Comparison of ENCODE assay signal across 27 mouse cellular contexts in the genomic region with DNA sequence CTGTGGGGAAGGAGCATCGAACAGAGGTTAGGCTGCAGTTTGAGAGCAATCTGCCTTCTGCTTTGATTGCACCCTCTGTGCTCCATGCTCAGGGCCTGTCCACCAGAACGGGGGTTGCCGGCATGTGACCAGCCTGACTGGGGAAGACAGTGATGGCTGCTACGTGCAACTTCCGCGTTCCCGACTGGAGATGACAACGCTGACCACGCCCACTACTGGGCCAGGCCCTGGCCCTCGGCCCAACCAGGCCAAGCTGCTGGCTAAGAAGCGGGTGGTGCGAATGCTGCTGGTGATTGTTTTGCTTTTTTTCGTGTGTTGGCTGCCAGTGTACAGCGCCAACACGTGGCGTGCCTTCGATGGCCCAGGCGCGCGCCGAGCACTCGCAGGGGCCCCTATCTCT. TPM values are rescaled to one million over a fixed set of nuclear protein-coding genes. Genes with fewer than 3 reads are reported as not detected.
DNase-seq lines count a peak whose midpoint lies in the region; ATAC-seq lines count a peak whose summit lies in the region.
"Had no signal": no experiment of that assay in that cellular context is flagged by ENCODE, and none has a peak within 500 bp of the region (broad histone marks: within the 10 kb centered on the region; RNA-seq: fewer than 3 reads in every experiment).

No protein-coding gene starts in this region.

- peak; percentile 10 for DNase-seq in gastrocnemius, postnatal 25 days
- no peak for DNase-seq in gastrocnemius, postnatal 14 days
- DNase-seq in hindbrain, embryonic 11.5 days (ENCODE audit: low spot score) = no peak
- DNase-seq in midbrain, embryonic 10.5 days (ENCODE audit: low spot score) = no peak
- DNase-seq: adrenal gland, adult 2 months; cerebellum, adult 2 months; cerebellum, postnatal 36 days; gastrocnemius, postnatal 10 days; kidney, adult 8-10 months; kidney, postnatal 14 days; layer of hippocampus, postnatal 36 days; right cerebral cortex, postnatal 25 days; thymus, postnatal 14 days had no signal

- H3K4me1 ChIP-seq in hindbrain, embryonic 16.5 days (ENCODE audit: control insufficient read depth, insufficient read depth, low read depth, low read length) = no peaks in the 10 kb centered on the region
- H3K4me1 ChIP-seq in hindbrain, embryonic 11.5 days (replicated peaks; ENCODE audit: control insufficient read depth, insufficient read depth, low read length) = no peaks in the 10 kb centered on the region
- H3K4me1 ChIP-seq in midbrain, embryonic 13.5 days (replicated peaks) = no peaks in the 10 kb centered on the region
- no peaks in the 10 kb centered on the region for H3K4me1 ChIP-seq in midbrain, embryonic 10.5 days
- H3K4me1 ChIP-seq: hindbrain, embryonic 10.5 days; stomach, embryonic 15.5 days had no signal

- intact Hi-C loops in gastrocnemius, postnatal 14 days (cut with DNase I; ENCODE audit: low total_unique reads) = no loop called here

- H3K4me3 ChIP-seq in hindbrain, embryonic 16.5 days (ENCODE audit: low read length) = no peak overlapping the region
- no peak overlapping the region for H3K4me3 ChIP-seq in hindbrain, embryonic 11.5 days (ENCODE audit: low read depth, low read length)
- no peak overlapping the region for H3K4me3 ChIP-seq in midbrain, embryonic 13.5 days (replicated peaks)
- no peak overlapping the region for H3K4me3 ChIP-seq in midbrain, embryonic 10.5 days
- H3K4me3 ChIP-seq: hindbrain, embryonic 10.5 days; layer of hippocampus, adult 2 months; stomach, embryonic 15.5 days had no signal

- no peaks in the 10 kb centered on the region for H3K9me3 ChIP-seq in hindbrain, embryonic 16.5 days (ENCODE audit: control insufficient read depth, low read length)
- no peaks in the 10 kb centered on the region for H3K9me3 ChIP-seq in hindbrain, embryonic 11.5 days (ENCODE audit: control insufficient read depth, low read length)
- H3K9me3 ChIP-seq in midbrain, embryonic 13.5 days = no peaks in the 10 kb centered on the region
- H3K9me3 ChIP-seq in midbrain, embryonic 10.5 days (replicated peaks) = no peaks in the 10 kb centered on the region
- H3K9me3 ChIP-seq: hindbrain, embryonic 10.5 days; stomach, embryonic 15.5 days had no signal

- ATAC-seq in hindbrain, embryonic 16.5 days = 0 out of 2 replicates have a peak, but pooled peaks have one; percentile 24
- no peak for ATAC-seq in hindbrain, embryonic 11.5 days (ENCODE audit: low FRiP score)
- peak; percentile 40; the same call in 1 of the 2 replicates for ATAC-seq in midbrain, embryonic 13.5 days
- ATAC-seq in erythroblast, adult 5-6 weeks (replicated peaks; ENCODE audit: low FRiP score, poor library complexity, severe bottlenecking) = no peak
- ATAC-seq: CD4-positive, CD25-positive, alpha-beta regulatory T cell, adult 4 months; forebrain, embryonic 14.5 days had no signal

- H3K27ac ChIP-seq in hindbrain, embryonic 16.5 days (ENCODE audit: low read depth, low read length) = no peak overlapping the region
- H3K27ac ChIP-seq in hindbrain, embryonic 11.5 days (ENCODE audit: low read depth, low read length) = no peak overlapping the region
- H3K27ac ChIP-seq in midbrain, embryonic 13.5 days = no peak overlapping the region
- H3K27ac ChIP-seq in midbrain, embryonic 10.5 days (replicated peaks) = no peak overlapping the region
- H3K27ac ChIP-seq: hindbrain, embryonic 10.5 days; layer of hippocampus, adult 2 months; stomach, embryonic 15.5 days had no signal

- H3K27me3 ChIP-seq in hindbrain, embryonic 16.5 days (replicated peaks; ENCODE audit: control insufficient read depth, insufficient read depth, low read length) = no peaks in the 10 kb centered on the region
- H3K27me3 ChIP-seq in hindbrain, embryonic 11.5 days (ENCODE audit: control insufficient read depth, insufficient read depth, low read length) = no peaks in the 10 kb centered on the region
- H3K27me3 ChIP-seq in midbrain, embryonic 13.5 days = no peaks in the 10 kb centered on the region
- no peaks in the 10 kb centered on the region; the same call in 1 of the 2 replicates for H3K27me3 ChIP-seq in midbrain, embryonic 10.5 days (ENCODE audit: low read depth, poor library complexity, severe bottlenecking)
- H3K27me3 ChIP-seq: stomach, embryonic 15.5 days had no signal

- no peak overlapping the region for H3K9ac ChIP-seq in hindbrain, embryonic 16.5 days (ENCODE audit: low read depth, low read length)
- no peak overlapping the region for H3K9ac ChIP-seq in hindbrain, embryonic 11.5 days (ENCODE audit: low read depth, low read length)
- no peak overlapping the region for H3K9ac ChIP-seq in midbrain, embryonic 13.5 days (replicated peaks)
- H3K9ac ChIP-seq: stomach, embryonic 15.5 days had no signal

- WGBS in hindbrain, embryonic 16.5 days = 86% methylated on average over 22 of the region's 22 CpGs
- WGBS in hindbrain, embryonic 11.5 days = 80% methylated on average over 22 of the region's 22 CpGs
- 86% methylated on average over 22 of the region's 22 CpGs for WGBS in midbrain, embryonic 13.5 days
- WGBS in midbrain, embryonic 10.5 days = 85% methylated on average over 22 of the region's 22 CpGs

- H3K36me3 ChIP-seq in hindbrain, embryonic 16.5 days (ENCODE audit: control insufficient read depth, insufficient read depth, low read length) = no peaks in the 10 kb centered on the region
- no peaks in the 10 kb centered on the region for H3K36me3 ChIP-seq in hindbrain, embryonic 11.5 days (ENCODE audit: control insufficient read depth, insufficient read depth, low read length)
- H3K36me3 ChIP-seq in midbrain, embryonic 13.5 days = no peaks in the 10 kb centered on the region
- no peaks in the 10 kb centered on the region for H3K36me3 ChIP-seq in midbrain, embryonic 10.5 days
- H3K36me3 ChIP-seq: hindbrain, embryonic 10.5 days; stomach, embryonic 15.5 days had no signal

- H3K4me2 ChIP-seq in hindbrain, embryonic 16.5 days (ENCODE audit: low read length) = no peak overlapping the region
- H3K4me2 ChIP-seq in hindbrain, embryonic 11.5 days (replicated peaks; ENCODE audit: low read depth, low read length) = no peak overlapping the region
- no peak overlapping the region for H3K4me2 ChIP-seq in midbrain, embryonic 13.5 days (replicated peaks)
- H3K4me2 ChIP-seq: liver, embryonic 11.5 days; stomach, embryonic 15.5 days had no signal

RNA-seq across cellular contexts. Expression of a gene that starts 9.3 kb away (rescaled TPM):
- total RNA-seq in gastrocnemius, postnatal 25 days (2021) = not detected
- total RNA-seq in gastrocnemius, postnatal 14 days (2021) = not detected
- polyA plus RNA-seq in hindbrain, embryonic 16.5 days (2015; fragmentation: Nextera tagmentation; extraction: Ambion mirVana) = 7.7 and 8.1 TPM in 2 replicates
- 0.13 and 0.17 TPM in 2 replicates for polyA plus RNA-seq in hindbrain, embryonic 11.5 days (2014; fragmentation: Nextera tagmentation; extraction: Ambion mirVana)
- polyA plus RNA-seq in midbrain, embryonic 13.5 days (2015; fragmentation: Nextera tagmentation; extraction: Ambion mirVana) = 0.62 and 0.87 TPM in 2 replicates
- 0.20 and 0.27 TPM in 2 replicates for polyA plus RNA-seq in midbrain, embryonic 10.5 days (2016; fragmentation: Nextera tagmentation; extraction: Ambion mirVana)
- not detected in 2 replicates for total RNA-seq in erythroblast, adult 5-6 weeks (2015; ENCODE audit: low replicate concordance)
- total RNA-seq in erythroblast, adult 5-6 weeks (2017; ENCODE audit: low replicate concordance) = not detected in 2 replicates
- total RNA-seq: adrenal gland, adult 2 months; gastrocnemius, postnatal 10 days had no signal
- polyA plus RNA-seq: CD4-positive, CD25-positive, alpha-beta regulatory T cell, adult 4 months; heart, embryonic 14.5 days had no signal

RNA-seq across cellular contexts. Expression of a gene that starts 30.4 kb away (rescaled TPM):
- total RNA-seq in gastrocnemius, postnatal 25 days (2021) = not detected
- not detected for total RNA-seq in gastrocnemius, postnatal 14 days (2021)
- polyA plus RNA-seq in hindbrain, embryonic 16.5 days (2015; fragmentation: Nextera tagmentation; extraction: Ambion mirVana) = 0.17 TPM in 1 of 2 replicates, not detected in the other
- polyA plus RNA-seq in hindbrain, embryonic 11.5 days (2014; fragmentation: Nextera tagmentation; extraction: Ambion mirVana) = 0.15 TPM in 1 of 2 replicates, not detected in the other
- polyA plus RNA-seq in midbrain, embryonic 13.5 days (2015; fragmentation: Nextera tagmentation; extraction: Ambion mirVana) = not detected in 2 replicates
- polyA plus RNA-seq in midbrain, embryonic 10.5 days (2016; fragmentation: Nextera tagmentation; extraction: Ambion mirVana) = 0.12 TPM in 1 of 2 replicates, not detected in the other
- not detected in 2 replicates for total RNA-seq in erythroblast, adult 5-6 weeks (2015; ENCODE audit: low replicate concordance)
- 0.42 TPM in 1 of 2 replicates, not detected in the other for total RNA-seq in erythroblast, adult 5-6 weeks (2017; ENCODE audit: low replicate concordance)
- total RNA-seq: adrenal gland, adult 2 months; gastrocnemius, postnatal 10 days had no signal
- polyA plus RNA-seq: CD4-positive, CD25-positive, alpha-beta regulatory T cell, adult 4 months; forebrain, embryonic 14.5 days; heart, embryonic 14.5 days; intestine, embryonic 14.5 days; liver, embryonic 11.5 days; lung, embryonic 16.5 days; spleen, adult 2 months; stomach, embryonic 15.5 days had no signal

RNA-seq across cellular contexts. Expression of a gene that starts 34.9 kb away (rescaled TPM):
- 10 to 100 TPM; 12.5 to 12.9 TPM for total RNA-seq in gastrocnemius, postnatal 25 days (2021)
- total RNA-seq in gastrocnemius, postnatal 14 days (2021) = 10 to 100 TPM in 1 of 2 experiments, 1 to 10 TPM in 1; 9.6 to 12.2 TPM
- polyA plus RNA-seq in hindbrain, embryonic 16.5 days (2015; fragmentation: Nextera tagmentation; extraction: Ambion mirVana) = 43.4 and 43.7 TPM in 2 replicates
- polyA plus RNA-seq in hindbrain, embryonic 11.5 days (2014; fragmentation: Nextera tagmentation; extraction: Ambion mirVana) = 27.6 and 33.9 TPM in 2 replicates
- 46.3 and 47.8 TPM in 2 replicates for polyA plus RNA-seq in midbrain, embryonic 13.5 days (2015; fragmentation: Nextera tagmentation; extraction: Ambion mirVana)
- polyA plus RNA-seq in midbrain, embryonic 10.5 days (2016; fragmentation: Nextera tagmentation; extraction: Ambion mirVana) = 38.6 and 39.3 TPM in 2 replicates
- total RNA-seq in erythroblast, adult 5-6 weeks (2015; ENCODE audit: low replicate concordance) = 15.3 and 23.4 TPM in 2 replicates
- 7.8 and 9.8 TPM in 2 replicates for total RNA-seq in erythroblast, adult 5-6 weeks (2017; ENCODE audit: low replicate concordance)

RNA-seq across cellular contexts. Expression of a gene that starts 47.3 kb away (rescaled TPM):
- total RNA-seq in gastrocnemius, postnatal 25 days (2021) = 10 to 100 TPM; 14.3 to 19.6 TPM
- 10 to 100 TPM; 27.7 to 33.5 TPM for total RNA-seq in gastrocnemius, postnatal 14 days (2021)
- polyA plus RNA-seq in hindbrain, embryonic 16.5 days (2015; fragmentation: Nextera tagmentation; extraction: Ambion mirVana) = 43.0 TPM in 2 replicates
- 29.6 and 34.3 TPM in 2 replicates for polyA plus RNA-seq in hindbrain, embryonic 11.5 days (2014; fragmentation: Nextera tagmentation; extraction: Ambion mirVana)
- polyA plus RNA-seq in midbrain, embryonic 13.5 days (2015; fragmentation: Nextera tagmentation; extraction: Ambion mirVana) = 18.3 and 22.1 TPM in 2 replicates
- polyA plus RNA-seq in midbrain, embryonic 10.5 days (2016; fragmentation: Nextera tagmentation; extraction: Ambion mirVana) = 19.8 and 20.5 TPM in 2 replicates
- not detected in 2 replicates for total RNA-seq in erythroblast, adult 5-6 weeks (2015; ENCODE audit: low replicate concordance)
- total RNA-seq in erythroblast, adult 5-6 weeks (2017; ENCODE audit: low replicate concordance) = not detected in 2 replicates

RNA-seq across cellular contexts. Expression of a gene that starts 60.0 kb away (rescaled TPM):
- total RNA-seq in gastrocnemius, postnatal 25 days (2021) = not detected
- total RNA-seq in gastrocnemius, postnatal 14 days (2021) = not detected
- not detected in 2 replicates for polyA plus RNA-seq in hindbrain, embryonic 16.5 days (2015; fragmentation: Nextera tagmentation; extraction: Ambion mirVana)
- not detected in 2 replicates for polyA plus RNA-seq in hindbrain, embryonic 11.5 days (2014; fragmentation: Nextera tagmentation; extraction: Ambion mirVana)
- not detected in 2 replicates for polyA plus RNA-seq in midbrain, embryonic 13.5 days (2015; fragmentation: Nextera tagmentation; extraction: Ambion mirVana)
- polyA plus RNA-seq in midbrain, embryonic 10.5 days (2016; fragmentation: Nextera tagmentation; extraction: Ambion mirVana) = not detected in 2 replicates
- not detected in 2 replicates for total RNA-seq in erythroblast, adult 5-6 weeks (2015; ENCODE audit: low replicate concordance)
- total RNA-seq in erythroblast, adult 5-6 weeks (2017; ENCODE audit: low replicate concordance) = not detected in 2 replicates
- total RNA-seq: adrenal gland, adult 2 months; gastrocnemius, postnatal 10 days; layer of hippocampus, adult 2 months; layer of hippocampus, postnatal 36 days; left cerebral cortex, postnatal 25 days had no signal
- polyA plus RNA-seq: adrenal gland, adult 2 months; CD4-positive, CD25-positive, alpha-beta regulatory T cell, adult 4 months; cerebellum, adult 2 months; forebrain, embryonic 14.5 days; heart, embryonic 14.5 days; hindbrain, embryonic 10.5 days; intestine, embryonic 14.5 days; liver, embryonic 11.5 days; lung, embryonic 16.5 days; spleen, adult 2 months; stomach, embryonic 15.5 days had no signal

Comparison
In these comparisons a context has a peak if more than half of its experiments do, and no peak if none do; other contexts are left out.
1. ATAC-seq: peak in hindbrain, embryonic 16.5 days (single experiment) and midbrain, embryonic 13.5 days (single experiment); none in hindbrain, embryonic 11.5 days (single experiment) and erythroblast, adult 5-6 weeks (single experiment).